Mouse (Mus musculus) left cerebral cortex, postnatal 36 days (tissue): Measurements from ENCODE around the gene Hist2h4. TPM values are rescaled to one million over a fixed set of nuclear protein-coding genes. Genes with fewer than 3 reads are reported as not detected.
"Not testable (repeated sequence)": the region's sequence is repeated elsewhere in the genome, so short reads cannot be mapped to it uniquely, and the experiment has no call there.

Source experiments
- DNase-seq, 2 experiments: peaks; one replicate each; pipeline ENCODE4 v3.0.0; 2021 to 2022; ENCODE audit warnings: low spot score in 2 of 2, mixed read lengths in 1 of 2
- intact Hi-C: fragments of 180-260 bp; cut with DNase I; formaldehyde crosslinking; loops from one replicate; pipeline ENCODE4 v1.15.1; 2025
- total RNA-seq, 2 experiments: library from RNA; stranded (reverse); gene quantifications; 2 replicates each; pipeline ENCODE4 v1.2.3; 2021

The Hist2h4 gene
- total RNA-seq, 2 experiments from 2014 or later, result 27.9 to 34.6 TPM

GRCm38 (mm10) chr3:96250890-96251289 is 12.2 kb downstream of the Hist2h4 start:
- no peak for DNase-seq
- intact Hi-C loops, result no loop called here

GRCm38 (mm10) chr3:96249034-96249345 is 14.1 kb downstream of the Hist2h4 start:
- intact Hi-C loops, result no loop called here
- no peak for DNase-seq

GRCm38 (mm10) chr3:96248141-96249033 is 14.7 kb downstream of the Hist2h4 start:
- intact Hi-C loops, result no loop called here
- DNase-seq, result no peak

- DNase-seq, result no peak
- intact Hi-C loops, result no loop called here
These were observed 15.6 kb downstream of the Hist2h4 start for GRCm38 (mm10) chr3:96247356-96248140.

- DNase-seq, intact Hi-C loops: not testable (repeated sequence)
These were observed 16.7 kb downstream of the Hist2h4 start, which contains the start of gene Hist2h3c1 for GRCm38 (mm10) chr3:96246427-96246856. Gene Hist2h3c1 (plus strand): TSS chr3:96246685.

- DNase-seq, intact Hi-C loops: not testable (repeated sequence)
These were observed 17.1 kb downstream of the Hist2h4 start for GRCm38 (mm10) chr3:96246018-96246417.

GRCm38 (mm10) chr3:96245003-96245886 is 17.9 kb downstream of the Hist2h4 start, which contains the start of gene Hist2h2aa1:
Gene Hist2h2aa1 (plus strand): TSS chr3:96245497.
- DNase-seq, result peak; percentile 89
- intact Hi-C loops, result loop anchor here (2.0 kb wide), 1 partner anchor 24 kb away; the partner anchor contains the start of genes Hist2h2ac and Hist2h2be

GRCm38 (mm10) chr3:96243921-96244572 is 19.1 kb downstream of the Hist2h4 start:
- intact Hi-C loops, result loop anchor here (2.0 kb wide), 1 partner anchor 23 kb away; the partner anchor contains the start of genes Hist2h2ac and Hist2h2be
- DNase-seq, result no peak

GRCm38 (mm10) chr3:96240799-96241197 is 22.3 kb downstream of the Hist2h4 start:
- intact Hi-C loops, result no loop called here
- no peak for DNase-seq

GRCm38 (mm10) chr3:96239949-96240798 is 22.9 kb downstream of the Hist2h4 start, which contains the start of gene Hist2h2aa2:
Gene Hist2h2aa2 (minus strand): TSS chr3:96240276.
- intact Hi-C loops, result not testable (repeated sequence)
- peak; percentile 97 to 99 for DNase-seq

- peak; percentile 45 to 66 for DNase-seq
- intact Hi-C loops, result not testable (repeated sequence)
These were observed 23.9 kb downstream of the Hist2h4 start, which contains the start of gene Hist2h3c2 for GRCm38 (mm10) chr3:96238954-96239793. Gene Hist2h3c2 (minus strand): TSS chr3:96239127.

- intact Hi-C loops, result no loop called here
- DNase-seq, result no peak
These were observed 25.1 kb downstream of the Hist2h4 start for GRCm38 (mm10) chr3:96237904-96238511.

- no peak for DNase-seq
- intact Hi-C loops, result no loop called here
These were observed 25.7 kb downstream of the Hist2h4 start for GRCm38 (mm10) chr3:96237335-96237903.

- intact Hi-C loops, result no loop called here
- no peak for DNase-seq
These were observed 26.2 kb downstream of the Hist2h4 start for GRCm38 (mm10) chr3:96236834-96237334.

GRCm38 (mm10) chr3:96235836-96236235 is 27.3 kb downstream of the Hist2h4 start:
- DNase-seq, result no peak
- intact Hi-C loops, result no loop called here

- intact Hi-C loops, result no loop called here
- no peak for DNase-seq
These were observed 28.2 kb downstream of the Hist2h4 start for GRCm38 (mm10) chr3:96234914-96235313.
